Mouse (Mus musculus): Measurements from ENCODE around the gene Ldb1. TPM values are rescaled to one million over a fixed set of nuclear protein-coding genes. Genes with fewer than 3 reads are reported as not detected.

Gene Ldb1
- polyA plus RNA-seq (2015; fragmentation: Nextera tagmentation; extraction: Ambion mirVana): 58.5 and 61.3 TPM in 2 replicates

DNA sequence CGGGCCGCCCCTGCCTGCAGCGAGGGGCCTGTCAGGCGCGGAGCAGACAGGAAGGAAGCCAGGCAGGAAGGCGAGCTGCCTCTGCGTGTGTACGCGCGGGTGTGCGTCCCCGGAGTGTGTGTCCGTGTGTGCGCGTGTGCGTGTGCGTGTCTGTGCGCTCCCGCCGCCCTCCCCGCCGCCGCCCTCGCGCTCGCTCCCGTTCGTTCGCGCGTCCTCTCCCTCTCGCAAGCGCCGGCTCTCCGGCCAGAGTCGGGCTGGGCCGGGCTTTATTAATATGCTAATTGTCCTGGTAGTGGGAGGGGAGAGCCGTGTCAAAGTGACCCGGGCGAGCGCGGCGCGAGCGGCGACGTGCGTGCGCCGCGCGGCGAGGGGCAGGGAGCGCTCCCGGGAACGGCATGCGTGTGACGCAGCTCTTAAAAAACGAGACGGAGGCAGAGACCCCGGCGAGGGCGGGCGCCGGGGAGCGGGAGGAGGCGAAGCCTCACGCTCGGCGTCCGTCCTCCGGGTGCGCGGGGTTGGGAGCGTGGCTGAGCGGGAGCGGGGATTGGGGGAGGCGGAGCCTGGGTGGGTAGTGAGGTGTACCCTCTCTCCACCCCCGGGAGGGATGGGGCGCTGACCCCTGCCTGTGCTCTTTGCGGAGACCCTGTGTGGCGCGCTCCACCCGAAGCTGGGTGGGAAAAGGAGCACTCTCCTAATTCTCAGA is at the start of gene Ldb1:
Ldb1 (minus strand) TSS at position 222 of the 703 bp plus-strand sequence.

DNA sequence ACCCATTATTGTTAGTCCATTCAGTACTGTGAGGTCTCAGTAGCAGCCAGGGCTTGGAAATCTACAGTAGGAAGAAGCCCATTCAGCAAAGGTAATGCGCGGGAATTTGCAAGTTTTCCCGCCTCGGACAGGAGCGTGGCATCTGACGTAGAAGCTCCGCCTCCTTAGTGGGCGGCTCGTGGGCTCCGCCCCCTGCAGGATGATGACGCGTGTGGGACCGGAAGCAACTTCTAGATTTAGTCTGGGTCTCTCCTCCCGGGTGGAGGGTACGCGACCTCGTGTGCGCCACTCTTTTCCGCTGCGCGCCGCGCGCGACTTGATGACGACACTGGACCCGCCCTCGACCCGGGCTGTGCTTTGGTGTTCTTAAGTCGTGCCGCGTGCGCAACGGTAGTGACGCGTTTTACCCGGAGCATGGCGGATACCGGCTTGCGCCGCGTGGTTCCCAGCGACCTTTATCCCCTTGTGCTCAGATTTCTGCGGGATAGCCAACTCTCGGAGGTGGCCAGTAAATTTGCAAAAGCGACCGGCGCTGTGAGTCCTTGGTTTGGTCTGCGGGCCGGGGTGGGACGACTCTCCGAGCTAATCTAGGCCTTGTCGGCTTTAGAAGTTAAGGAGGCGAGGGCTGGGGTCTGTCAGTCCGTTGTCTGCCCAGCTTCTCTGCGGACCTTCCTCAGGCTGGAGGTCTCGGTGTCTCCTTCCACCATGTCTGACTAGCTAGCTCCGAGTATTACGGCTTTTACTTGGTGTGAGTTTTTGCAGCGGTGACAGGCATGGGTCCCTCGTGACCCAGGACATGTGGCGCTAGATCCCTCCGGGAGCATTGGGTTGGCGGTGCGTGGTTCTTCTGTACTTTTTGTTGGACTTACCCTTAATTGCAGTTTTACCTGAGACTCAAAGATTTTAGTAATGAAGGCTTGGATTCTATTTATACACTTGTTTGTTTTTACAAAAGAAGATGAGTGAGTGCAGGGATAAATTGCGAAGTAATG is 30.9 kb upstream of the Ldb1 start, which contains the start of gene Nolc1:
Nolc1 (plus strand) TSS at position 248 of the 992 bp plus-strand sequence.

GRCm38 (mm10) chr19:46044271-46044992 is 582 bp downstream of the Ldb1 start, which contains the start of gene Pprc1:
Gene Pprc1, plus strand, starts transcription at chr19:46044886.

DNA sequence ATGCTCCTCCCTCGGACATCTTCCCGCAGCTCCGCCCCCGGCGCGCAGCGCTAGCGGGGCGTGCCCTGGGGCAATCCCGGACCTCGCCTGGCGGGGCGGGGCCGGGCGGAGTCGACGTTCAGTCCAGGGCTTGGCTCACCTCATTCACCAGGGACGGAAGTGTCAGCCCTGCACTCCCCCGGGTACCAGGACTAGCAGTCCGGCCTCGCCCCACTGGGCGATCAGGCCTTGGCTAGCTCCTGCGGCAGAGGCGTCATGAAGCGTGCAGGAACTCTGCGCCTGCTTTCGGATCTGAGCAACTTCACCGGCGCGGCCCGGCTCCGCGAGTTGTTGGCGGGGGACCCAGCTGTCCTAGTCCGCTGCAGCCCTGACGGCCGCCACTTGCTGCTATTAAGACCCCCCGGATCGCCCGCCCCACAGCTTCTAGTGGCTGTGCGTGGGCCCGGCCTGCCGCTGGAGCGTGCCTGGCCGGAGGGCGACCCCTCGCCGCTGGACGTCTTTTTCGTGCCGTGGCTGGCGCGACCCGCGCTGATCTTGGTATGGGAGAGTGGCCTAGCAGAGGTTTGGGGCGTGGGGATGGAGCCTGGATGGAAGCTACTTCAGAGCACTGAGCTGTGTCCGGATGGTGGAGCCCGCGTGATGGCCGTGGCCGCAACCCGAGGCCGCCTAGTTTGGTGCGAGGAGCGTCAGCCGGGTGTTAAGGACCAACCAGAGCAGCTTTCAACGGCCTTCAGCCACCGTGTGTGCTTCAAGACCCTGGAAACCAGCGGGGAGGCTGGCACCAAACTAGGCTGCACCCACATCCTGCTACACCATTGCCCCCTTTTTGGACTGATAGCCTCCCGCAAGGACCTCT is 41.4 kb downstream of the Ldb1 start, which contains the start of gene Hps6:
Hps6 (plus strand) TSS at position 138 of the 856 bp plus-strand sequence.

GRCm38 (mm10) chr19:45997785-45998693 is 47.0 kb downstream of the Ldb1 start, which contains the start of gene Armh3:
Gene Armh3, minus strand, starts transcription at chr19:45998488.

Other genes with a start within 250 kb of the Ldb1 start
- gene Kcnip2, start 229.2 kb downstream of the Ldb1 start, polyA plus RNA-seq (2015; fragmentation: Nextera tagmentation; extraction: Ambion mirVana): 0.11 and 0.19 TPM in 2 replicates
- 8.2 and 8.4 TPM in 2 replicates for gene Armh3, start 46.7 kb downstream of the Ldb1 start, polyA plus RNA-seq (2015; fragmentation: Nextera tagmentation; extraction: Ambion mirVana)
- 6.8 and 7.1 TPM in 2 replicates for gene Hps6, start 41.7 kb downstream of the Ldb1 start, polyA plus RNA-seq (2015; fragmentation: Nextera tagmentation; extraction: Ambion mirVana)
- gene Pprc1, start 328 bp downstream of the Ldb1 start, polyA plus RNA-seq (2015; fragmentation: Nextera tagmentation; extraction: Ambion mirVana): 17.3 and 17.7 TPM in 2 replicates
- 34.3 and 39.9 TPM in 2 replicates for gene Nolc1, start 30.6 kb upstream of the Ldb1 start, polyA plus RNA-seq (2015; fragmentation: Nextera tagmentation; extraction: Ambion mirVana)
- gene Elovl3, start 86.7 kb upstream of the Ldb1 start, polyA plus RNA-seq (2015; fragmentation: Nextera tagmentation; extraction: Ambion mirVana): not detected in 2 replicates
- 0.18 TPM in 1 of 2 replicates, not detected in the other for gene Pitx3, start 103.1 kb upstream of the Ldb1 start, polyA plus RNA-seq (2015; fragmentation: Nextera tagmentation; extraction: Ambion mirVana)
- gene Gbf1, start 107.3 kb upstream of the Ldb1 start, polyA plus RNA-seq (2015; fragmentation: Nextera tagmentation; extraction: Ambion mirVana): 37.8 and 42.8 TPM in 2 replicates